Mouse (Mus musculus): ENCODE measurements around the gene Svep1.

DNA sequence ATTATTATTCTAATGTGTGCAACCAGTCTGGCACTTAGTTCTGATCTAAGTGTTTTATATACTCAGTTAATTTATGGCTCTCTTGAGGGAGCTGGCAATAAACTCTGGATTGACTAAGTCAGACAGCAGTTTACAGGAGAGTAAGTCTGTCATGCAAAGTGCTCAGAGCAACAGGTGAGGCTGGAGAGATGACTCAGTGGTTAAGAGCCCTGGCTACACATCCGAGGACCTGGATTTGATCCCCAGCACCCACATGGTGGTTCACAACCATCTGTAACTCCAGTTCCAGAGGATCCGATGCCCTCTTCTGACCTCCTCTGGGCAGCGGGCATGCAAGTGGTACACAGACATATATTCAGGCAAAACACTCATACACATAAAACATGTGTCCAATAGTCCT lies 162.3 kb downstream of the Svep1 start:
- TF ChIP-seq CTCF (IDR thresholded peaks at IDR 0.05; ENCODE audit: low read depth, low read length) (no peak), POLR2A (IDR thresholded peaks at IDR 0.05; ENCODE audit: insufficient read depth, low read length) (no peak)

All from ES-Bruce4 (cell line).